Mouse (Mus musculus) bone marrow, adult 2 months (tissue): ENCODE results near the gene Gm13277.
"Not testable (repeated sequence)": the region's sequence is repeated elsewhere in the genome, so short reads cannot be mapped to it uniquely, and the experiment has no call there.

Source experiments
- CTCF ChIP-seq: fragments of 200-500 bp; IDR thresholded peaks from 2 replicates; pipeline ENCODE4 v1.5.1; 2011; ENCODE audit warnings: low read length, control low read depth; ENCODE audit not compliant: control insufficient read depth, insufficient read depth
- POLR2A ChIP-seq: fragments of 200-500 bp; IDR thresholded peaks from 2 replicates; pipeline ENCODE4 v1.6.1; 2011; ENCODE audit warnings: low read depth, mild to moderate bottlenecking, control low read depth, low read length, borderline replicate concordance; ENCODE audit not compliant: control insufficient read depth

DNA sequence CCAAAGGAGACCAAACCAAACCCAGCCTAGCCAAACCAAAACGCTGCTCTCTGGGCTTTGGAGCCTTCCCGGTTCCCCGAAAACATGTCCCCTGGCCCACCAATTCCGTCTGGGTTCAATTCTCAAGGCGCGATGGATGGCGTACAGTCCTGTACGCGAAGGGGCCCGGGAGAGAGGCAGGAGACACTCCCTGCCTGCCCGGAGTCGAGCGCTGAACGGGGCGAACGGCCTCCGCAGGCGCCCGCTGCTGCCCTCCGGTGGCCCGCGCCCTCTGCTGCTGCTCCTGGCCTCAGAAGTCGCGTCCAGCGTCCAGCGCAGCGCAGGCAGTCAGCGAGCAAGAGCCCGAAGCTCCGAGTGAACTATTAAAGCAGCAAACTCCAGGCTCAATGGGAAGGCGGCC lies 6.1 kb upstream of the Gm13277 start:
- TF ChIP-seq CTCF, POLR2A: not testable (repeated sequence)
